Mouse (Mus musculus): Measurements from ENCODE around the gene Srrm2. TPM values are rescaled to one million over a fixed set of nuclear protein-coding genes. Genes with fewer than 3 reads are reported as not detected.

The Srrm2 gene
- polyA plus RNA-seq (2014; fragmentation: Illumina TruSeq; extraction: RNeasy Lipid Tissue Mini Kit (QIAGEN cat#74804); ENCODE audit: low read depth, low replicate concordance), result 275 TPM

GRCm38 (mm10) chr17:23790269-23791078 lies at the start of gene Srrm2:
Srrm2 (plus strand) TSS chr17:23790532.

GRCm38 (mm10) chr17:23740598-23741021 lies 49.7 kb upstream of the Srrm2 start, which contains the start of gene Paqr4:
Paqr4 (minus strand) TSS chr17:23740867.

GRCm38 (mm10) chr17:23745301-23746251 lies 44.8 kb upstream of the Srrm2 start, which contains the start of gene Kremen2:
Kremen2 (minus strand) TSS chr17:23745833.

GRCm38 (mm10) chr17:23771284-23772218 lies 18.8 kb upstream of the Srrm2 start, which contains the start of gene Flywch1:
Flywch1 (minus strand) TSS chr17:23771602.

GRCm38 (mm10) chr17:23785561-23786471 lies 4.5 kb upstream of the Srrm2 start, which contains the start of gene Flywch2:
Flywch2 (minus strand) TSS chr17:23786081.

GRCm38 (mm10) chr17:23829064-23829619 lies 38.8 kb downstream of the Srrm2 start, which contains the start of gene Elob:
Elob (minus strand) TSS chr17:23829136.

GRCm38 (mm10) chr17:23836006-23836575 lies 45.8 kb downstream of the Srrm2 start, which contains the start of gene Prss33:
Prss33 (minus strand) TSS chr17:23836056.

GRCm38 (mm10) chr17:23843812-23844273 lies 53.5 kb downstream of the Srrm2 start, which contains the start of the genes Prss32 and Prss41:
Prss32 (plus strand) TSS chr17:23843855.
Prss41 (minus strand) TSS chr17:23844172.

GRCm38 (mm10) chr17:23867756-23868155 lies 77.4 kb downstream of the Srrm2 start, which contains the start of gene Prss21:
Prss21 (plus strand) TSS chr17:23868056.

Other genes starting within 250 kb of the Srrm2 start
- 0.32 TPM for gene Zfp213, start 226.3 kb upstream of the Srrm2 start, polyA plus RNA-seq (2014; fragmentation: Illumina TruSeq; extraction: RNeasy Lipid Tissue Mini Kit (QIAGEN cat#74804); ENCODE audit: low read depth, low replicate concordance)
- not detected for gene Zfp13, start 191.0 kb upstream of the Srrm2 start, polyA plus RNA-seq (2014; fragmentation: Illumina TruSeq; extraction: RNeasy Lipid Tissue Mini Kit (QIAGEN cat#74804); ENCODE audit: low read depth, low replicate concordance)
- not detected for gene Zscan10, start 189.7 kb upstream of the Srrm2 start, polyA plus RNA-seq (2014; fragmentation: Illumina TruSeq; extraction: RNeasy Lipid Tissue Mini Kit (QIAGEN cat#74804); ENCODE audit: low read depth, low replicate concordance)
- 0.13 TPM for gene Mmp25, start 145.3 kb upstream of the Srrm2 start, polyA plus RNA-seq (2014; fragmentation: Illumina TruSeq; extraction: RNeasy Lipid Tissue Mini Kit (QIAGEN cat#74804); ENCODE audit: low read depth, low replicate concordance)
- 1.8 TPM for gene Bicdl2, start 130.0 kb upstream of the Srrm2 start, polyA plus RNA-seq (2014; fragmentation: Illumina TruSeq; extraction: RNeasy Lipid Tissue Mini Kit (QIAGEN cat#74804); ENCODE audit: low read depth, low replicate concordance)
- 7.9 TPM for gene Hcfc1r1, start 116.9 kb upstream of the Srrm2 start, polyA plus RNA-seq (2014; fragmentation: Illumina TruSeq; extraction: RNeasy Lipid Tissue Mini Kit (QIAGEN cat#74804); ENCODE audit: low read depth, low replicate concordance)
- 1.4 TPM for gene Thoc6, start 116.7 kb upstream of the Srrm2 start, polyA plus RNA-seq (2014; fragmentation: Illumina TruSeq; extraction: RNeasy Lipid Tissue Mini Kit (QIAGEN cat#74804); ENCODE audit: low read depth, low replicate concordance)
- gene Tnfrsf12a, start 113.1 kb upstream of the Srrm2 start, polyA plus RNA-seq (2014; fragmentation: Illumina TruSeq; extraction: RNeasy Lipid Tissue Mini Kit (QIAGEN cat#74804); ENCODE audit: low read depth, low replicate concordance), result 0.88 TPM
- gene Cldn6, start 111.3 kb upstream of the Srrm2 start, polyA plus RNA-seq (2014; fragmentation: Illumina TruSeq; extraction: RNeasy Lipid Tissue Mini Kit (QIAGEN cat#74804); ENCODE audit: low read depth, low replicate concordance), result not detected
- gene Cldn9, start 106.5 kb upstream of the Srrm2 start, polyA plus RNA-seq (2014; fragmentation: Illumina TruSeq; extraction: RNeasy Lipid Tissue Mini Kit (QIAGEN cat#74804); ENCODE audit: low read depth, low replicate concordance), result not detected
- gene 1520401A03Rik, start 67.7 kb upstream of the Srrm2 start, polyA plus RNA-seq (2014; fragmentation: Illumina TruSeq; extraction: RNeasy Lipid Tissue Mini Kit (QIAGEN cat#74804); ENCODE audit: low read depth, low replicate concordance), result not detected
- gene Pkmyt1, start 64.2 kb upstream of the Srrm2 start, polyA plus RNA-seq (2014; fragmentation: Illumina TruSeq; extraction: RNeasy Lipid Tissue Mini Kit (QIAGEN cat#74804); ENCODE audit: low read depth, low replicate concordance), result 2.1 TPM
- 20.3 TPM for gene Paqr4, start 49.7 kb upstream of the Srrm2 start, polyA plus RNA-seq (2014; fragmentation: Illumina TruSeq; extraction: RNeasy Lipid Tissue Mini Kit (QIAGEN cat#74804); ENCODE audit: low read depth, low replicate concordance)
- 0.41 TPM for gene Kremen2, start 44.7 kb upstream of the Srrm2 start, polyA plus RNA-seq (2014; fragmentation: Illumina TruSeq; extraction: RNeasy Lipid Tissue Mini Kit (QIAGEN cat#74804); ENCODE audit: low read depth, low replicate concordance)
- gene Flywch1, start 18.9 kb upstream of the Srrm2 start, polyA plus RNA-seq (2014; fragmentation: Illumina TruSeq; extraction: RNeasy Lipid Tissue Mini Kit (QIAGEN cat#74804); ENCODE audit: low read depth, low replicate concordance), result 1.2 TPM
- gene Flywch2, start 4.5 kb upstream of the Srrm2 start, polyA plus RNA-seq (2014; fragmentation: Illumina TruSeq; extraction: RNeasy Lipid Tissue Mini Kit (QIAGEN cat#74804); ENCODE audit: low read depth, low replicate concordance), result 1.5 TPM
- gene Elob, start 38.6 kb downstream of the Srrm2 start, polyA plus RNA-seq (2014; fragmentation: Illumina TruSeq; extraction: RNeasy Lipid Tissue Mini Kit (QIAGEN cat#74804); ENCODE audit: low read depth, low replicate concordance), result 15.1 TPM
- gene Prss33, start 45.5 kb downstream of the Srrm2 start, polyA plus RNA-seq (2014; fragmentation: Illumina TruSeq; extraction: RNeasy Lipid Tissue Mini Kit (QIAGEN cat#74804); ENCODE audit: low read depth, low replicate concordance), result not detected
- gene Prss32, start 53.3 kb downstream of the Srrm2 start, polyA plus RNA-seq (2014; fragmentation: Illumina TruSeq; extraction: RNeasy Lipid Tissue Mini Kit (QIAGEN cat#74804); ENCODE audit: low read depth, low replicate concordance), result 115 TPM
- gene Prss41, start 53.6 kb downstream of the Srrm2 start, polyA plus RNA-seq (2014; fragmentation: Illumina TruSeq; extraction: RNeasy Lipid Tissue Mini Kit (QIAGEN cat#74804); ENCODE audit: low read depth, low replicate concordance), result 1.9 TPM
- gene Prss21, start 77.5 kb downstream of the Srrm2 start, polyA plus RNA-seq (2014; fragmentation: Illumina TruSeq; extraction: RNeasy Lipid Tissue Mini Kit (QIAGEN cat#74804); ENCODE audit: low read depth, low replicate concordance), result not detected
- gene Dcpp1, start 90.3 kb downstream of the Srrm2 start, polyA plus RNA-seq (2014; fragmentation: Illumina TruSeq; extraction: RNeasy Lipid Tissue Mini Kit (QIAGEN cat#74804); ENCODE audit: low read depth, low replicate concordance), result not detected
- not detected for gene Dcpp2, start 90.3 kb downstream of the Srrm2 start, polyA plus RNA-seq (2014; fragmentation: Illumina TruSeq; extraction: RNeasy Lipid Tissue Mini Kit (QIAGEN cat#74804); ENCODE audit: low read depth, low replicate concordance)
- not detected for gene Dcpp3, start 126.9 kb downstream of the Srrm2 start, polyA plus RNA-seq (2014; fragmentation: Illumina TruSeq; extraction: RNeasy Lipid Tissue Mini Kit (QIAGEN cat#74804); ENCODE audit: low read depth, low replicate concordance)
- gene Sbp, start 151.1 kb downstream of the Srrm2 start, polyA plus RNA-seq (2014; fragmentation: Illumina TruSeq; extraction: RNeasy Lipid Tissue Mini Kit (QIAGEN cat#74804); ENCODE audit: low read depth, low replicate concordance), result not detected
- gene Sbpl, start 164.7 kb downstream of the Srrm2 start, polyA plus RNA-seq (2014; fragmentation: Illumina TruSeq; extraction: RNeasy Lipid Tissue Mini Kit (QIAGEN cat#74804); ENCODE audit: low read depth, low replicate concordance), result not detected
- 32.7 TPM for gene Prss30, start 190.0 kb downstream of the Srrm2 start, polyA plus RNA-seq (2014; fragmentation: Illumina TruSeq; extraction: RNeasy Lipid Tissue Mini Kit (QIAGEN cat#74804); ENCODE audit: low read depth, low replicate concordance)
- gene Prss22, start 207.6 kb downstream of the Srrm2 start, polyA plus RNA-seq (2014; fragmentation: Illumina TruSeq; extraction: RNeasy Lipid Tissue Mini Kit (QIAGEN cat#74804); ENCODE audit: low read depth, low replicate concordance), result not detected
- gene Prss27, start 247.6 kb downstream of the Srrm2 start, polyA plus RNA-seq (2014; fragmentation: Illumina TruSeq; extraction: RNeasy Lipid Tissue Mini Kit (QIAGEN cat#74804); ENCODE audit: low read depth, low replicate concordance), result not detected

Measured in sigmoid colon, adult 10 weeks (tissue).